Mouse (Mus musculus) ES-E14 (cell line): ENCODE data around the gene Slc4a1. TPM values are rescaled to one million over a fixed set of nuclear protein-coding genes. Genes with fewer than 3 reads are reported as not detected.
A peak's percentile ranks its signal among the peaks of the same experiment; 100 is the strongest.

Experiments used
- DNase-seq: peaks from one replicate; pipeline ENCODE4 v3.0.0-alpha.2; 2013; ENCODE audit warnings: low read depth, low spot score
- H3K27ac ChIP-seq: 2 replicates; pipeline ENCODE4 v1.5.1; 2012; ENCODE audit warnings: low read depth, mild to moderate bottlenecking, low read length, moderate library complexity, mixed read lengths; ENCODE audit not compliant: poor library complexity, insufficient read depth, severe bottlenecking
- H3K36me3 ChIP-seq: 2 replicates; pipeline ENCODE4 v1.6.1; 2012; ENCODE audit warnings: mild to moderate bottlenecking, low read length, moderate library complexity, mixed read lengths; ENCODE audit not compliant: control insufficient read depth, poor library complexity, insufficient read depth, severe bottlenecking
- H3K4me1 ChIP-seq, 2 experiments: fragments of 150-350 bp in 1 of 2; sonication (generic) in 1 of 2; 2 replicates each; pipeline ENCODE4 v1.6.1; 2012; ENCODE audit warnings: low read length in 2 of 2, mild to moderate bottlenecking in 1 of 2, mixed read lengths in 1 of 2; ENCODE audit not compliant: control insufficient read depth in 2 of 2, insufficient read depth in 2 of 2, poor library complexity in 1 of 2
- H3K4me3 ChIP-seq, 2 experiments: fragments of 150-350 bp in 1 of 2; sonication (generic) in 1 of 2; 2 replicates each; pipeline ENCODE4 v1.5.1; 2012; ENCODE audit warnings: low read length in 2 of 2, low read depth in 1 of 2, mild to moderate bottlenecking in 1 of 2, mixed read lengths in 1 of 2; ENCODE audit not compliant: insufficient read depth in 1 of 2, poor library complexity in 1 of 2, severe bottlenecking in 1 of 2
- H3K9ac ChIP-seq: 2 replicates; pipeline ENCODE4 v1.6.1; 2012; ENCODE audit warnings: low read depth, mild to moderate bottlenecking, low read length, mixed read lengths; ENCODE audit not compliant: poor library complexity, insufficient read depth, severe bottlenecking
- H3K9me3 ChIP-seq: fragments of 150-350 bp; sonication (generic); 2 replicates; pipeline ENCODE4 v1.6.1; 2012; ENCODE audit warnings: low read depth, mild to moderate bottlenecking, low read length; ENCODE audit not compliant: control insufficient read depth, insufficient read depth
- CHD2 ChIP-seq: IDR thresholded peaks from 2 replicates; pipeline ENCODE4 v1.6.1; 2014; ENCODE audit warnings: mild to moderate bottlenecking, low read depth, low read length, inconsistent platforms
- HCFC1 ChIP-seq: IDR thresholded peaks from 2 replicates; pipeline ENCODE4 v1.6.1; 2012; ENCODE audit warnings: low read length, inconsistent platforms, borderline replicate concordance; ENCODE audit not compliant: insufficient read depth
- MAFK ChIP-seq: IDR thresholded peaks from 2 replicates; pipeline ENCODE4 v1.6.1; 2014; ENCODE audit warnings: mild to moderate bottlenecking, low read depth, low read length, inconsistent platforms; ENCODE audit not compliant: insufficient read depth
- ZC3H11A ChIP-seq: IDR thresholded peaks from 2 replicates; pipeline ENCODE4 v1.6.1; 2012; ENCODE audit warnings: low read depth, mild to moderate bottlenecking, inconsistent platforms, low read length, borderline replicate concordance
- ZNF384 ChIP-seq: IDR thresholded peaks from 2 replicates; pipeline ENCODE4 v1.6.1; 2012; ENCODE audit warnings: low read depth, low read length, inconsistent platforms
- in situ Hi-C, 2 experiments: fragments of 600-800 bp; cut with MboI; formaldehyde crosslinking; loops; one replicate each; pipeline ENCODE4 v1.15.1; 2025; ENCODE audit warnings: low sequenced_read_pairs in 2 of 2, inconsistent platforms in 1 of 2; ENCODE audit not compliant: unreplicated experiment in 2 of 2
- total RNA-seq: library from RNA; depleted of rRNA; stranded (reverse); fragments of 300-350 nt; gene quantifications from 2 replicates; pipeline ENCODE4 v1.2.3, GENCODE M21; 2012

The Slc4a1 gene
- total RNA-seq, 1 experiment, result 0.18 TPM

DNA sequence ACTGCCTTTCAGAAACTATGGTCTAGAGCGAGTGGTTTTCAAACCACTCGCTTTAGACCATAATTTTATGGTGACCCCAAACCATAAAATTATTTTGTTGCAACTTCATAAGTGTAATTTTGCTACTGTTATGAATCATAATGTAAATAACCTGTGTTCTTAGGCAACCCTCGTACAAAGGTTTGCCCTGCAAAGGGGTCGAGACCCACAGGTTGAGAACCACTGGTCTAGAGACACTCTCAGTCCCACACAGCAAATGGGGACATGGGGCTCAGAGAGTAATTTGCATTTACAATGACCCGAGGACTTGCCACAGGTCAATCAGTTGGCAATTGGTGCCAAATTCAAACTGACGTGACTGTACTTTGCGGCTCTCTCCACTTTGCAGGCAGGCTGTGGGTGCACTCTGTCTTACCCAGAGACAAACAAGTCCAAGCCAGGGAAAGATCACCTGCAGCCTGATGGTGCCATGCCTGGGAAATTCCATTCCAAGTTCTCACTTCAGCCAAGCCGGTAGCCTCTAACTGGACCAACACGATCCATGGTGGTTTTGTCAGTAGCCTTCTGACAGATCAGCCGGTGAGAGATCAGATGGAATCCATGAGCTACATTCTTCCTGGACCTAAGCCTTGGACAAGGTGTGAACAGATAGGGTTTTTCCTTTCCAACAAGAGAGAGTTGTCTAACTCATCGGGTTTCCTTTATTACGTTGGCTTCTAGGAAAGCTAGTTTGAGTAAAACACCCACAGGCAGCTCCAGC, 6.1 kb upstream of the Slc4a1 start:
- H3K4me1 ChIP-seq, result peaks cover 10 to 29% of the 10 kb centered on the region in 2 experiments; a peak in 3 of 4 replicates
- in situ Hi-C loops, result no loop called here
- no peak overlapping the region for H3K27ac ChIP-seq
- H3K9ac ChIP-seq, result no peak overlapping the region
- TF ChIP-seq MAFK (no peak), HCFC1 (no peak), CHD2 (peak; percentile 76)
- H3K9me3 ChIP-seq, result no peaks in the 10 kb centered on the region
- no peak for DNase-seq
- H3K36me3 ChIP-seq, result no peaks in the 10 kb centered on the region
- H3K4me3 ChIP-seq, result no peak overlapping the region

DNA sequence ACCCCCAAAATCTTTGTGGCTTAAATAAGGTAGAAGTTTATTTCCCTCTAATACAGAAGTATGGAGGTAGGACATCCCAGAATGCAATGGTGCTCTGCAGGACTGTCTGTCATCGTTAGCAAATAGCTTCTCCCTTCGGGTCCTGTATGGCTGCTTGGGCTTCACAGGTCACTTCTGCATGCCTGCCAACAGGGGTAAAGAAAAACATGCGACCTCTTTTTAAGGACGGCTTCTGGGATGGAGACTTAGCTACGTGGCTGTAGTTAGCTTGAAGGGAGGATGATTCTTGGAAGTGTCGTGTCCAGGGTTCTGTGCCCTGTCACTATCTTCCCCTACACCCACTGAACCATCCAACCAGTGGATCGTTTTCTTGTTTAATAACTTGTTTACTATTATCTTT, 4.3 kb upstream of the Slc4a1 start:
- DNase-seq, result no peak
- peaks cover 10 to 23% of the 10 kb centered on the region in 2 experiments; a peak in 3 of 4 replicates for H3K4me1 ChIP-seq
- H3K36me3 ChIP-seq, result no peaks in the 10 kb centered on the region
- no peak overlapping the region for H3K4me3 ChIP-seq
- no peak overlapping the region for H3K9ac ChIP-seq
- H3K27ac ChIP-seq, result no peak overlapping the region
- TF ChIP-seq MAFK (no peak), CHD2 (no peak), ZC3H11A (no peak), HCFC1 (no peak)
- H3K9me3 ChIP-seq, result no peaks in the 10 kb centered on the region
- in situ Hi-C loops, result no loop called here

DNA sequence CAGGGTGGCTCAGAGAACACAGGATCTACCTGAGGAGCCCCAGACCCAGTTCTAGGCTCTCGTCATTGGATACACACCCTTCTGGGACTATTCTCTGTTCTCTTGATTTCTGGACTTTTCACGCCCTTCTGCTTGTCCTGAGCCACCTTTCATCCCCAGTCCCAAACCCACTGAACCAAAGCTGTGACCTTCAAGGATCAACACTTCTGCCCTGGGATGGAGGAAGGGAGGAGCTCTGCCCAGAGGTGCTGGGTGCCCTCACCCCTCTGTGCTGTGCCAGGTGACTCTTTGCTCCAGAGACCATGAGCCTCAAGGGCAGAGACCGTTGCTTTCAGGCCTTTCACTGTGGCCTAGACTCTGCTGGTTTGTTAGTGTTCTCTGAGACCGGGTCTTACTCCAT, 3.3 kb upstream of the Slc4a1 start:
- no peaks in the 10 kb centered on the region for H3K9me3 ChIP-seq
- H3K36me3 ChIP-seq, result no peaks in the 10 kb centered on the region
- H3K4me1 ChIP-seq, result peaks cover 8 to 15% of the 10 kb centered on the region in 2 experiments; a peak in 3 of 4 replicates
- in situ Hi-C loops, result no loop called here
- H3K9ac ChIP-seq, result no peak overlapping the region
- TF ChIP-seq ZNF384 (no peak), HCFC1 (no peak), ZC3H11A (no peak), MAFK (no peak), CHD2 (no peak)
- DNase-seq, result no peak
- H3K27ac ChIP-seq, result no peak overlapping the region
- no peak overlapping the region for H3K4me3 ChIP-seq

DNA sequence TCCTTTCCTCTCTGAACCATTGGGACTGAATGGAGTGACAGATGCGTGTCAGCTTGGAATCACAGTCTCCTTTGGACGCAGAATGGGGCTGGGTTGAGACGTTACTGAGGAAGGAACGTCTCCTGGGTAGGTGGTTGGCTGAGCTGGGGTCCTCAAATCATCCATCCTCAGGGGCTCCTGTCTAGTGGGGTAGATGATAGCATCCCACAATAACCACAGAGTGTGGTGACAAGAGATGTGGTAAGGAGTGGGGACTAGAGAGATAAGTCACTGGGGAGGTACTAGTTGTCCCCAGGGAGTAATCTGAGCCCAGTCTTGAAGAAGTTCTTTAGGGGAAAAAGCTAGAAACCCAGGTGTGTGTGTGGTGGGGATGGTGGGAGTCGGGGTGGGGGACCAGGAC, 2.3 kb upstream of the Slc4a1 start:
- no peak overlapping the region for H3K4me3 ChIP-seq
- H3K9ac ChIP-seq, result no peak overlapping the region
- TF ChIP-seq MAFK, result no peak
- TF ChIP-seq ZNF384, result no peak
- TF ChIP-seq HCFC1, result no peak
- TF ChIP-seq ZC3H11A, result no peak
- TF ChIP-seq CHD2, result no peak
- H3K9me3 ChIP-seq, result no peaks in the 10 kb centered on the region
- in situ Hi-C loops, result no loop called here
- DNase-seq, result no peak
- peaks cover 4 to 7% of the 10 kb centered on the region in 2 experiments; a peak in 3 of 4 replicates for H3K4me1 ChIP-seq
- no peak overlapping the region for H3K27ac ChIP-seq
- H3K36me3 ChIP-seq, result no peaks in the 10 kb centered on the region
